Mouse (Mus musculus) CD4-positive, CD25-positive, alpha-beta regulatory T cell, adult 2 months (primary cell): ENCODE results near the gene Bscl2.

ENCODE experiments used
- DNase-seq: peaks from one replicate; pipeline ENCODE4 v3.0.0-alpha.2; 2012; ENCODE audit warnings: low read depth, low spot score

Gene Bscl2

DNA sequence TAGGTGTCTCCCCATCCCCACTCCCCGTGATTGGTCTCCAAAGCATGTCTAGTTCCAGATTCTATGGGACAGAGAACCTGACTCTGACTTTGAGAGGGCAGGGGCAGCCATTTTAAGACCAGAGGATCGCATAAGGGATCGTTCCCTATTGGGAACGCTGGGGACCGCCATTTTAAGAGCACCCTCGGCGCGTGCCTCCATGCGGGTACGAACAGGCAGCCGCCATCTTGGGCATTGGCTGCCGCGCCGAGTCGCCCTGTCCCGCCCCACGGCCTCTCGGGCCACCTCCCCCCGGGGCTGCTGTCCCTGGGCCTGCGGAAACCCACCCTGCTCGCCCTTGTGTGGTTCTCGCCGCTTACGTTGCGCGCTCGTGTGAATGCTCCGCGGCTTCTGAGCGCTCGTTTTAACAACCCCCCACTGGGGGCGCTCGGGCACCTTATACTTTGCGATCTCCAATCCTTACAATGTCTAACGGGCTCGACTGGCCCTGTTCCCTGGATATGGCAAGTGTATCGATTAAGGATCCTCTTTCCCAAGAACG is at the start of gene Bscl2:
Gene Bscl2, plus strand, starts transcription at position 217 of the 541 bp plus-strand sequence.
- peak; percentile 89 for DNase-seq

DNA sequence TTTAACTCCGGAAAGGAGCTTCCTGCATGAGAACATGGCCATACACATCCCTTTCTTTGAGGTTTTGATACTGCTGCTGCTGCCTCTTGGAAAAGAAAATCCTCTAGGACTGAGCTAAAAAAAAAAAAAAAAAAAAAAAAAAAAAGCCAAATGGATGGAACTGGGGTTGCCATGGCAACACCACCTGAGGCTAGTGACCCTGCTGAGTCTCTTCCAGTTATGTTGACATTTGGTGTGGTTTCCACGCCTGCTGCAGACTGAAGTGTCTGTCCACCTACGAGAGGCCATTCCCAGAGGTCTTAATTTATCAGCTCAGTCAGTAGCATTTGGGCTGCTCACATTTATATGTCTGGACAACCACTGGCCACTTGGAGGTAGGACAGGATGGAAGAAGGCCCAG is 48.7 kb upstream of the Bscl2 start:
- no peak for DNase-seq

DNA sequence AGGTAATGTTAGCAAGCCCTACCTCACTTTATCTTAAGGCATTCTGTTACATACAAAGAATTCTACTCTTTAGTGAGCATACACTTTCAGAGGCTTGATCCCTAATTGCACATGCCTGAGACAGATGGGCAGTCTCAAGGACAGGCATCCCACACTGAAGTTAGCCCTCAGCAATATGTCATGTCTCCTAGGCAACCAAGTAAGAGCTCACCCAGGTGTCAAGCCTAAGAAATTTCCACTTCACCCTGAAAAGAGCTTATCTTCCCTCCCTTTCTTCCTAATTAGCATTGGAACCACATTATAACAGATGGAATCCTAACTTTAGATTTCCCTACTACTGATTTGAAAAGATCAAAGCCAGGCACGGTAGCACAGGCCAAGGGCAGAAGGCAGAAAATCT is 48.1 kb upstream of the Bscl2 start:
- no peak for DNase-seq

DNA sequence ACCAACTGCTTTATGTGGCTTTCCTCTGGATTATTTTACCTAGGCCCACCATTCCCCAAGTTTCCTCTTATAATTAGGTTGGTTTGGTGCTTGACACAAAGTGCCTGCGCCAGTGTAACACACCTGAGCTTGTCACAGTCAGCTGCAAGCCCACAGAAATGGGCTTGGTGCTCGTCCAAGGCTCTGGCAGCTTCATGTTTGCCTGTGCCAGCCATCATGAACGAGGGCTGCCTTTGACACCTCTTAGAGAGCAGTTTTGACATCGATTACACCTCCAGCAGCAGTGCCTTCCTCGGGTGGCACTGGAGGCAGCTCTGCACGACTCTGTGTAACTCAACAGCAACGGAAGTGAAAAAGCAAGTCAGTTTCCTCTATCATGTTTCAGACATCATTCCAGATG is 47.1 kb upstream of the Bscl2 start:
- no peak for DNase-seq

DNA sequence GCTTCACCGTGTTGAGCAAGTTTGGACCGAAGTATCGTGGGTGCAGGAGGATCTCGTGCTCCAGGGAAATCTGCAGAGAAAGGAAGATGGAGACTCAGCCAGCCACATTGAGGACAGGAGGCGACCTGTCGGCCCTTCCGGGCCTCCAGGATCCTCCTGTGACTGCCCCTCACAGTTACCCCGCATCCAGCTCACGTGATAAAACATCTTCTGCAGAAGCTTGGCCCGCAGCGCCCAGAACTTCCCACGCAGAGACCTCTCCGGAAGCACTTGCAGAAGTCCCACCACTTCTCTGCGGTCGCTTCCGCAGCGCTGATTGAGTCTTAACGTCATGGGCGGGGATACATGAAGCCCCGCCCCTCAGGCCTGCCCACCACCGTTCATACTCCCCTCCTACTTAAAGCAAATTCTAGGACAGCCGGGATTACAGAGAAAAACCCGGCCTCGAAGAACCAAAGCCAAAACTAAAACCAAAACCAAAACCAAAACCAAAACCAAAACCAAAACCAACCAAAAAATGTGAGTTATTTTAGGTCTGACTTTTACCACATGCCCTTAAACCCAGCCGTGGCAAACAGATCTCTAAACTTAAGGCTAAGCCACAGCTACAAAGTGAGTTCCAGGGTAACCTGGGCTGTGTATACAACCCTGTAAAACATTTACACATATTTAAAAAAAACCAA is 38.9 kb upstream of the Bscl2 start, which contains the start of gene Polr2g:
Gene Polr2g, minus strand, starts transcription at position 314 of the 683 bp plus-strand sequence.
- peak; percentile 94 for DNase-seq

DNA sequence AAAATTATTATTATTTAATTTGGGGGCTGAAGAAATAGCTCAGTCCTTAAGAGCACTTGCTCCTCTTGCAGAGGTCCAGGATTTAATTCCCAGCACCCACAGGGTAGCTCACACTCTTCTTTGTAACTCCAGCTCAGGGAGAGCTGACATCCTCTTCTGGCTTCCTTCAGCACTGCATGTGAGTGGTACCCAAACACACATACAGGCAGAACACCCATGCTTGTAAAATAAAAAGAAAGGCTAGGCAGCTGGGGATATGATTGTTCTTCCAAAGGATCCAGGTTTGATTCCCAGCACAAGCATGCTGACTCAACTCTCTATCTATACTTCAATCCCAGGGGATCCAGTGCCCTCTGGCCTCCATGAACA is 38.3 kb upstream of the Bscl2 start:
- DNase-seq = peak; percentile 29

DNA sequence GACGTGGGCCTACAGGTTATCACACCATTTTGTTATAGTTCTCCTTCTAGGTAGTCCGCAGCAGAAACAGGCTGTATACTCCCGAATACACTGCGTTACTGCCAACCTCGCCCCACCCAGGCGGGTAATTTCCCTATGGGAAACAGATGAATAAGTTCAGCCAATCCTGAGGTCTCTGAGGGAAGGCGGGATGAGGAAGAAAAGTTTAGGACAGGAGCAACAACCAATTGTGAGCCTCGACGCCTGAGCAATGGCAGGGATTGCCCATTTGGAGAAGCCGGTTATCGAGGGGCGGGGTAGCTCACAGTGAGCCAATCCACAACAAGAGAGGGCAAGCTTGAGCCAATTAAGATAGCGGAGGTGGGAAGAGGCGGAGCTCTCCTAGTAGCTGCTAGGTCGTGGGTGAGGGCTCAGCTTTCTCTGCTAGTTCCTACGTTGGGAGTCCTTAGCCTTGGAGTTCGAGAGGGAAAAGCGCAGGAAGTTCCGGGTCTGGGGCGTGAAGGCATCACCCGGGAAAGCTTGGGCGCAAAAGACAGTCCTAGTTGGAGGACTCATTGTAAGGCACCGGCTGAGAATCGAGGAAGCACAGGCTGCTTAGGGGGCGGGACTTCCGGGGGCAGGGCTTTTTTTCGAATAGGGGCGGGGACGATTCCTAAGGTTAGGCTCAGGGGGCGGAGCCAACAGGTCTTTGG is 35.0 kb upstream of the Bscl2 start, which contains the start of gene Zbtb3:
Gene Zbtb3, plus strand, starts transcription at position 426 of the 692 bp plus-strand sequence.
- DNase-seq = peak; percentile 96

DNA sequence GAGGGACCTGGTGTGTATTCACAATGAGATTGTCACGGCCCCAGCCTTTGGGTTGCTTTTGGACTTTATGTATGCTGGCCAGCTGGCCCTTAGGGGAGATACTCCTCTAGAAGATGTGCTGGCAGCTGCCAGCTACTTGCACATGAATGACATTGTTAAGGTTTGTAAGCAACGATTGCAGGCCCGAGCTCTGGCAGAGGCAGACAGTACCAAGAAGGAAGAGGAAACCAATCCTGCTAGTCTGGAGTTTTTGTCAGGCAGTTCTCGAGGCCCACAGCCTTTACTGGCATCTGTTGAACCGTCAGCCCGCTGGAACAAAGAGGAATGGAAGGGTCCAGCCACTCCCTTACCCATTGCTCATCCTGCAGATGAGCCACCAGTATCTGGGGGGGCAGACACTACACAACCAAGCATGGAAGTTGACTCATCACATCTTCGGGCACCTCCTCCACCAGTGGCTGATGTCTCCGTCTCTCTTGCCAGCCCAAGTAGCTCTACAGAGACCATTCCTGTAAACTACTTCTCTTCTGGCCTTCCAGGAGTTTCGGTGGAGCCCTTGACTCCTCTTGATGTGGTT is 34.0 kb upstream of the Bscl2 start:
- DNase-seq = no peak

DNA sequence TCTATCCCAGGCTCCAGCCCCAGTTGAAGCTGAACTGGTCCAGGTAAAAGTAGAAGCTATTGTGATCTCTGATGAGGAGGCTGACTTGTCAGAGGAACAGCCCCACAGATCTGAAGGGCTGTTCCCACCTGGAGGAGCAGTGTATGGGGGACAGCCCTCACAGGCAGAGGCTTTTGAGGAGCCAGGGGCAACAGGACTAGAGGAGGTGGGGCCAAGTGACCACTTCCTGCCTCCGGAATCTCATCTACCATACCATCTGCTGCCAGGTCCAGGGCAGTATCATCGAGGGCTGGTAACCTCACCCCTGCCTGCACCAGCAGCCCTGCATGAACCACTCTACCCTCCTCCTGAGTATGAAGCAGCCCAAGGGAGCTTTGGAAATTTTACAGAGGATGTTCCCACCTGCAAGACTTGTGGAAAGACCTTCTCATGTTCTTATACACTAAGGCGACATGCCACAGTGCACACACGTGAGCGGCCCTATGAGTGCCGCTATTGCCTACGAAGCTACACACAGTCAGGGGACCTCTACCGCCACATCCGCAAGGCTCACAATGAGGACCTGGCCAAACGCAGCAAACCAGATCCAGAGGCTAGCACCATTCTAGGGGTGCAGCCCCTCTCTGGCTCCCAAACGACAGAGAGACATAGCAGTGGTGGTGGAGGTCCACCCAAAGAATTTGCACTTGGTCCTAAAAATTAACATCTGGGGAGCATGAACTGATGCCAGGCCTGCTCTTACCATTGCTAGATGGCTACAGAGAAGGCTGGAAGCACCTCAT is 33.2 kb upstream of the Bscl2 start:
- no peak for DNase-seq

DNA sequence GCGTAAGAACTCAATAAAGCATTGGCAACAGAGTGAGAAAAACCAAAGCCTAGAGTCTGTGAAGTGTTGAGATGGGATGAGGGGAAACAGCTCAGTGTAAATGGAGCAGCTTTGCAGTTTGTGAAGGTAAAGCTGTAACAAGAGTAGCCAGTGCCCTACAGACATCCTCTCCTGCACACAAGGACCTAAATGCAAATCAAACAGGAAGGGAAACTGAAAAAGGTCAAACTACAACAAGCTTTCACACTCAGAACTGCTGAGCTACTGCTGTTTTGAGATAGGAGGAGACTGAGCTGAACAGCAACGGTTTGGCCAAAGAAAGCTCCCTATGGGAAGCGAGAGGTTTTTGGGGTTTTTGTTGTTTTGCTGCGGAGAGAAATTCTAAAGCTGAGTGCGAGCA is 30.5 kb upstream of the Bscl2 start:
- no peak for DNase-seq

DNA sequence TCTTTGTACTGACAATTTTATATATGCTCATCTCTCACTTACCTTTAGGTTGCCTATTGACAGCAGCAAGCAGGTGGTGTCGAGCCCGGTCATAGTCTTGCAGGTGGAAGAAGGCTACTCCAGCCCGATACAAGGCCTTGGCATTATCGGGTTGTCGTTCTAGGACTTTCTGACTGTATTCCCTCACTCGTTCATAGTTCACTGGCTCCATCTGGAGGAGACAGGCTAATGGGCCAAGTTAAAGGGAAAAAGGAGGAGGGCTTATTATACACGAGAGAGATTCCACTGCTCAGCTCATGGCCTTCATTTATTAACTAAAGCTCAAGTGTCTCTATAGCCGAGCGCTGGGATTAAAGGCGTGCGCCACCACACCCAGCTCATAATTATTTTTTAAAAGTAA is 21.5 kb upstream of the Bscl2 start:
- DNase-seq = no peak

DNA sequence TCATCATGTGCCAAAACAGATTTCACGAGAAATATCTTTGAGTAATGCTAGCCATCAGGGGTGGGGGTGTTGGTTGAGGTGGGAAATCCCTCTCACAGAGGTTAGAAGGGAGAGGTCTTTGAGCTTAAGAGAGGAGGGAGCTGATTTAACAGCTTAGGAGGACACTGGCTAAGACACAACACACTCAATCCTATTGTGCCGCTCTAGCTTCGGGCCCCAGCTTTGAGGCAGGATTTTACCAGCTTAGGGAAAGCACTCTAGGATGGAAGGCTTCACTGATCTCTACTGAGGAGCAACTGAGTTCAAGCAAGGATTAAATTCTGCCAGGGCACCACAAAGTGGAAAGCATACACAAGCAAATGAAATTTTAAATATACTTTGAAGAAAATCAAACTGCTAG is 20.3 kb upstream of the Bscl2 start:
- no peak for DNase-seq

DNA sequence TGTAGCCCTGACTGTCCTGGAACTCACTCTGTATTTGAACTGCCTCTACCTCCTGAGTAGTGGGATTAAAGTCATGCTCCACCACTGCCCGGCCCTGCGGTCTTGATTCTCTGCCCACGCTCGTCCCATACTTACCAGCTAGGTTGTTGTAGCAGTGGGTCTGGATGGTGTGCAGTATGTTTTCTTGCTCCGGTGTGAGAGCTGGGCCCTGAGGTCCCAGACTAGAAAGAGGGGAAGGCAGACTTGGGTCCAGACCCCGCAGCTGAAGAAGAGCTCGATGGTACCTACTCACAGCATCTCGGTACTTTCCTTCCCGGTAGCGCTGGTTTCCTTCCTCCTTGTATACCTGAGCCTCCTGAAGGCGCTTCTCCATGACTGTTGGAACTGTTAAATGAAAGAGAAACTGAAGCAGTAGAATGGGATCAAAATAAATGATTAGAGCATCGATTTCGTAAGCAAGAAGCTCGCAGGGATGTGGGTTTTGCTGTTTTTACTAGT is 18.9 kb upstream of the Bscl2 start:
- peak; percentile 34 for DNase-seq

DNA sequence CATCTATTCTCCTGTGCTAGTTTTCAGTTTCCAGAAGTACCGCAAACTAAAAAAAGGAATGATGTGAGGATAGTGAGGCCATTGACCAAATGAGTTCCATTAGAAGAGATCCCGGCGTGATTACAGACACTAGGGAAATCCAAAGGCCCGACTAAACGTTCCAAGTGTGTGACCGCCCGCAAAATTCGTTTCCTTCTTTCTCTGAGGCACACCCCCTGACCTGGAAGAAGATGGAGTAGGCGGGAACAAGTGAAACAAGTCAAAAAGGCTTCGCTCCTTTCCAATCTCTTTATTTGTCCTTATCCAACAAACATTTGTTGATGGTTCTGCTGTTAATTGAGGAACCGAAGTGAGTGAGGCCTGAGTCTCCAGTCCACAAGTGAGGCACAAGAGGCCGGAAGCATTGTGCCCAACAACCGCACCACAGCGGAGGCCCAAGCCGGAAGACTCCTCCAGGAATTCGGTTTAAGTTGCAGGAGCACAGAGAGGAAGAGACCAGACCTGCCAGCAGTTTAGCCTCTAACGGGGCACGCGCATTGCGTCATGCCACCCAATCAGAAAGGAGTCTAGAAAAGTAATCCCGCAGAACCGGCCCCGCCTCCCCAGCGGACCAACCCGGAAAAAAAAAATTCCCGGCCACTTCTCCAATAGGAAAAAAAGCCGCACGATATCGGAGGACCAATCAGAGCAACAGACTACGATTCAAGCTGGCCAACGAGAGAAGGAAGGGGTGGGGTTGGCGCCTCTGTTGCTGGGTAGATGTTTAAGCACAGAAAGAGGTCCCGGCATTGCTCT is 18.3 kb upstream of the Bscl2 start, which contains the start of gene Ttc9c:
Gene Ttc9c, minus strand, starts transcription at position 533 of the 795 bp plus-strand sequence.
- peak; percentile 93 for DNase-seq

DNA sequence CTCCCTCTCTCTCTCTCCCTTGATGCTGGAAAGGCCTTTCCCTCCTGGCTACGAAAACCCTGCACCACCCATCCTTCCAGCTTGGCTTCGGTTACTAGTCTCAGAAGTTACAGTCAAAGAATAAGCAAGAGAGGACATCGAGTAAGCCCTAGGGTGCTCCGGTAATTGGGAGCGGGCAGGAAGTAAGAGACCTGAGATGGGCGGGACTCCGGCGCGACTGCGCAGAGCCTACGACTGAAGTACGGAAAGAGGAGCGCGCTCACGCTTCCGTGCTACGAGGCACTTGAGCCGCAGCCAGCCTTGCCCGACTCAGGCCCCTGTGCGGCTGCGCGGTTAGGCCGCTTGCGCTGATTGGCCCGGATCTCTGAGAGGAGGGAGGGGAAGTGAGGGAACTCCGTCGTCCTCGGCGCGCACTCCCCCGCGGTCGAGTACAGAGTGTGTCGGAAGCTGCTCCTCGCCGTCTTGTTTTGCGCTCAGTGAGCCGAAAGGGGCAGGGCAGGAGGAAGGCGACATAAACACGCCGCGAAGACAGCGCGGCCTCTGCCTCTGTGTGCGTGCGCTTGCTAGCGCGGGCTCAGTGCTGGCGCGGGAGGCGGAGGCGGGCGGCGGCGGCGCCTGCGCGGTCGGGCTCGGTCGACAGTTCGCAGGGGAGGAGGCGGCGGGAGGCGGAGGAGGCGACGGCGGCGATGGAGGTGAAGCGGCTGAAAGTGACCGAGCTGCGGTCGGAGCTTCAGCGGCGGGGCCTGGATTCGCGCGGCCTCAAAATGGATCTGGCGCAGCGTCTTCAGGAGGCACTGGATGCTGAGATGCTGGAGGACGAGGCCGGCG is 17.5 kb upstream of the Bscl2 start, which contains the start of gene Hnrnpul2:
Gene Hnrnpul2, plus strand, starts transcription at position 415 of the 828 bp plus-strand sequence.
- DNase-seq = peak; percentile 100

DNA sequence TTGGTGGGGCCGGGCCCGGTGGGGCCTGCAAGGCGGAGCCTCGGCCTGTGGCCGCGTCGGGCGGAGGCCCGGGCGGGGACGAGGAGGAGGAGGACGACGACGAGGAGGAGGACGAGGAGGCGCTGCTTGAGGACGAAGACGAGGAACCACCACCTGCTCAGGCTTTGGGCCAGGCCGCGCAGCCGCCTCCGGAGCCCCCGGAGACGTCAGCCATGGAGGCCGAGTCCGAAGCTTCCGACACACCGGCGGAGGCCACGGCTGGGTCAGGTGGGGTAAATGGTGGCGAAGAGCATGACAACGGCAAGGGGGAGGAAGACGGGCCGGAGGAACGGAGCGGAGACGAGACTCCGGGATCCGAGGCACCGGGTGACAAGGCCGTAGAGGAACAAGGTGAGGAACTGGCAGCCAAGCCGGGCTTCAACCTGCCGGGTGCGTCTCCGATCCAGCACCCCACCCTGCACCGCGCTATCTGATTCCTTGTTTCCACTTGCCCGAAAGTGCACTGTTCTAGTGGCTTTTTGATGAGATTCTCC is 16.8 kb upstream of the Bscl2 start:
- DNase-seq = no peak

DNA sequence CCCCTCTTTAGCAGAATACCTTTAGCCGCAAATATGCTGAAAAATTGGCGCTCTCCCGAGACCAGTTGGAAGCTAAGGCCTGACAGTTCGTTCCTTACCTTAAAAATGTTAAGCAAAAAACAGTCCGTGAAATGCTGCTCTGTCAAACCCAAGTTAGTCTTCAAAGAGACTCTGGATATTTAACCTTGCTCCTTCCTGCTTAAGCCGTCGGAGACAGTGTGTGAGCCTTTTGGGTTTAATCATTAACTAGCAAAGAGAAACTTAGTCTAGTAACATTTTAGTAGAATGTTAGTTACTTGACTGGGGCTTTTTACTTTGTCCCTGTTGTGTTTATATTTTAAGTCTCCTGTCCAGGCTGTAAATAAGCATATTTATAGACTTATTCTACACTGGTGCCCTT is 16.1 kb upstream of the Bscl2 start:
- DNase-seq = no peak

DNA sequence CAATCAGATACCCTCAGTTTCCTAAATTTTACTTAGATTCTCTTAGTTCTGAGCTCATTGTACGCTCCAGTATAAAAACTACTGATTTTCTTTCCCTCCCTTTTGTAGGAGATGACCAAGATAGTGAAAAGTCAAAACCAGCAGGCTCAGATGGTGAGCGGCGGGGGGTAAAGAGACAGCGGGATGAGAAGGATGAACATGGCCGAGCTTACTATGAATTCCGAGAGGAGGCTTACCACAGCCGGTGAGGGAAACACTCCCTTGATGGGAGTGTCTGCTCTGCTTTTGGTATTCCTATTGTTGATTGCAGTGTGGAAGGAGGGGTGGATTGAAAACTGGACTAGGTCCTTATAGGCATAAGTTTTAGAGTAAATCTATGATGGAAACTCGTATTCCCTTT is 14.6 kb upstream of the Bscl2 start:
- no peak for DNase-seq

DNA sequence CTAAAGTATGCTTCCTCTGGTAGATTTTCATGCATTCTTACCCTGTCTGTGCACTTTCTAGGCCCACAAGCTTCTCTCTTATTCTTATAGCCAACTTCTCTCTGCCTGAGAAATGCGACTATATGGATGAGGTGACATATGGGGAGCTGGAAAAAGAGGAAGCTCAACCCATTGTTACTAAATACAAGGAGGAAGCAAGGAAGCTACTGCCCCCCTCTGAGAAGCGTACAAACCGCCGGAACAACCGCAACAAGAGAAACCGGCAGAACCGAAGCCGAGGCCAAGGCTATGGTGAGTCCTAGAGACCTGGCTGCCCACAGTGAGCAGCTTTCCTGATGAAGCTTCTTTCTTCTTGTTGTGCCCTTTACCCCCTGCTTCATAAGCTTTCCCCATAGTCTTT is 7.6 kb upstream of the Bscl2 start, which contains the start of gene AC129217.1:
Gene AC129217.1, plus strand, starts transcription at position 114 of the 400 bp plus-strand sequence.
- DNase-seq = no peak
